Mouse (Mus musculus) kidney, adult 18-20 months (tissue): ENCODE results near the gene Scly.

Experiments used
- DNase-seq: peaks from one replicate; pipeline ENCODE4 v3.0.0; 2021

Scly gene

DNA sequence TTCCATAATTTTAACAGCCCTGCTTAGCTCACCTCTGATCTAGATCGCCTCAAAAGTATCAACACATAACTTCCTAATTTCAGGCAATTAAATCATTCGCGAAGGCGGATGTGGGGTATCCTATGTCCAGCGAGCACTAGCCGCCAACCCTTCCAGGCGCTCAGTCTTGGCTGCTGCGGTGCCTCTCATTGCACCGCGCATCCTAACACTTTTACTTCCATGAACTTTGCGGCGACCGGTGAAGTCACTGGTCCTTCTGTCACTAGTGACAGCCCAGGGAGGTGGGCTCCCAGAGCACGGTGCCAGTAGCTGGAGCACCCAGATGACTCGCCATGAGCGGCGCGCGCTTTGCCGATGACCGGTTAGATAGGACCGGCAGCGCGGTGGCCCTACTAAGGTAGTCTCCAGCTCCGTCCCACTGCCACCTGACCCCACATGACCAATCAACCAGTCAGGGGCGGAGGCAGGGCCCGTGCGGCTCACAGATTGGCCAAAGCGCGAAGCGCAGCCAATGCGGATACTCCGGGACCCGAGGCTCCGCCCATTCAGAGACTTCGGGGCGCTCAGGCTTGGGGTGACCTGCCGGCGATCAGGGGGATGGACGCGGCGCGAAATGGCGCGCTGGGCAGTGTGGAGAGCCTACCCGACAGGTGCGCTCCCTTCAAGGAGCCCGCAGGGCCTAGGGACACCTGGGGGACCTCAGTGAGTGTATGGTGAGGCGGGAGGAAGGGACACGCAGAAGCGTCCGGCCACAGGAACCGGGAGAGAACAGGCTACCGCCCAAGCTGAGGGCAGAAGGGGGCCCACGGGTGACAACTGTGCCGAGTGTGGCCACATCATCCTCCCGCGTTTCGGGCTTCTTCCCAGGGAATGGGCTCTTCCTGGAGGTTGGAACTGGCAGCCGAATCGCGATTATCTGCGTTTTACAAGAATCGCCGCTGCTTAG is at the start of gene Scly:
TSS of gene Scly (plus strand) at position 540 of the 946 bp plus-strand sequence.
- DNase-seq = peak; percentile 97

GRCm38 (mm10) chr1:91248970-91249369 is 49.2 kb upstream of the Scly start:
- no peak for DNase-seq

DNA sequence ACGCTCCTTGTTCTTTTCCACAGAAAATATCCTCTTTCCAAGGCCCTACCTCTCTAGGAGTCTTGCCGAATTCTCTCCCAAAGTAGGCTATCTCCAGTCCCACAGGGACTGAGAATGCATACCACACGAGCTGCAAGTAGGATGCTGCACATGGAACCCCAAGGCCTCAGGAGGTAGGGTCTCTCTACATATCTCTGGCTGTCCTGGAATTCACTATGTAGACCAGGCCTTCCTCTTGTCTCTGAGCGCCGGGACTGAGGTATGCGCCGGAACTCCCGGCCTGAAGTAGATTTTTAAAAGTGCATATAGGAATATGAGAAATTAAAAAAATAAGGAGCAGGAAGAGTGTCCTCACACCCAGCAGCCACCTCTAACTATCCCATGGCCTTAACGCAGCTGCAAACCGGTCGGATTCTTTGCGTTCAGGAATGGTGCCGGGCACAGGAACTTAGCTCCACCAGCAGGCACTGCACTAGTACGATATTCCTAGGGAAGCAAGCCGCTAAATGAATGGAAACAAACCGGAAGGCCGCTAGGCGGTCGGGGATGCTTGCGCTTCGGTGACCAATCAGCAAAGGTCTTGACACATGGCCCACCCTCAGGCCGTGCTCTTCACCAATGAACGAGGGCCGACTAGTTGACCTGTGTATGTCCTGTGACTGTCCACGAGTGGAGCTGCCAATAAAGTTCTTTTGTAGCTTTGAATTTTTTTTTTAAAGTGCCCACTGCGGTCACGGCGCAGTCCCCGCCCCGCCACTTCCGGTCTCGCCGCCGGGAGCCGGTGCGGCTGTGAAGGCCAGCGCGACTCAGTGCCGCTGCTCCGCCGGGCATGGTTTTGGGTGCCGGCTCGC is 48.3 kb upstream of the Scly start, which contains the start of gene Ube2f:
TSS of gene Ube2f (plus strand) at position 741 of the 851 bp plus-strand sequence.
- DNase-seq = peak; percentile 92

- no peak for DNase-seq
These were observed 47.6 kb upstream of the Scly start for GRCm38 (mm10) chr1:91250415-91251147.

GRCm38 (mm10) chr1:91251148-91251650 is 46.9 kb upstream of the Scly start:
- peak; percentile 18 for DNase-seq

DNA sequence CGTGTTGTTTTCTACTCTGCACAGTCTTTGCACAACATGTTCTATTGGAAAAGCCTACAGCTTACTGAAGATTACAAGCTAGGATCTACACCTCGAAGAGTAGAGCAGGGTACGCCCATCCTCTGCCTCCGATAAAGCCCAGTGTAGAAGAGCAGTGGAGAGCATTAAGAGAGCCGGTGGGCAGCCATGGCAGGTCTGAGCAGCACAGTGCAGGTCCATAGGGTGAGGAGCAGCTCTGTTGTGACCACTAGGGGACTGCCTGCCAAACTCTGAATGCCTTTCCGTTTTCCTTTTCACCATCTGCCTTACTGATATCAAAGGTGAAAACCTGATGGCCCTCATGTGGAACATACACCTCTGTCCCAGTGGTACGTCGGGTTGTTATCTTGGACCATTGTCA is 46.2 kb upstream of the Scly start:
- peak; percentile 12 for DNase-seq

DNA sequence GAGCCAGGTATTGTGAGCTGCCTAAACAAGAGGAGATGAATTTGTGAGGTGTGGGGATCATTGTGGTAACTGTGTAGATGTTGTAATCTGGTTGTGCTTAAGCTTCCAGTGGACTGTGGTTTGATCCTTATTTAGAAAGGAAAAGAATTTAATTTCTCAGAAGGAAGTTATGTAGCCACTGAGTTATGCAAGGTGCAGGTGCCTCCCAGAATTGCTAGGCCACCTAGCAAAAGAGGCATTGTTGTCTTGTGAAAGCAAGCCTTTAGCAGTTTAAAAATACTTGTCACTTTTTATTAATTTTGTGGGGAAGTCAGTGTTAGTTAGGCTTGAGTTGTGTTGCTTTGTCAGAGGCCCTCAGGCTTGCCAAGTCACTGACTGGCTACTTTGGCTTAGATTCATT is 40.2 kb upstream of the Scly start:
- DNase-seq = no peak

DNA sequence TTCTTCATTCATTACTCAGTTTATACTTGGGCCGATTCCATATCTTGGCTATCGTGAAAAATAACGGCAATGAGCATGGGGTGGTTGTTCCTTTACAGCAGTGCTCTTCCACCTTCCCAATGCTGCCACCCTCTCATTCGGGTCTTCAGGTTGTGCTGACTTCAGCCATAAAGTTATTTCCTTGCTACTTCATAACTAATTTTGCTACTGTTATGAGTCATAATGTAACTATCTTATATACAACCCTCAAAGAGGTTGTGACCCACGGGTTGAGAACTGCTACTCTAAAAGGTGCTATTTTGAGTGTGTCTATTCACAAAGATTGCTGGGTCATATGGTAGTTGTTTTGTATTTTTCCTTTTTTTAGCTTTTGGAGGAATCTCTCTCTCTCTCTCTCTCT is 38.3 kb upstream of the Scly start:
- DNase-seq = no peak

DNA sequence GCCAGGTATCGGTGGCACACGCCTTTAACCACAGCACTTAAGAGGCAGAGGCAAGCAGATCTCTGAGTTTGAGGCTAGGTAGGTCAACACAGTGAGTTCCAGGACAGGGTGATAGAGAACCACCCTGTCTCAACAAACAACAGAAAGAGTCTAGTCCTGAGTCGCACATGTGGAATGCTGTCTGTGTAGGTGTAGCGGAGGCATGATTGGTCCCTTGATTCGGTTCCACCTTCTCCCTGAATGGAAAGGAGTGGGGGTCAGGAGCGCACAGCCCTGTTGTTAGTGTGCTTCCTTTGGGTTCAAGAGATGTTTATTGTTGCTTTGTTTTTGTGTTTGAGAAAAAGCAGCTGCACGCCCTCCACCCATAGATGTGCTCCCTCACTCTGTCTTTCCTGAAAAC is 35.6 kb upstream of the Scly start:
- no peak for DNase-seq

DNA sequence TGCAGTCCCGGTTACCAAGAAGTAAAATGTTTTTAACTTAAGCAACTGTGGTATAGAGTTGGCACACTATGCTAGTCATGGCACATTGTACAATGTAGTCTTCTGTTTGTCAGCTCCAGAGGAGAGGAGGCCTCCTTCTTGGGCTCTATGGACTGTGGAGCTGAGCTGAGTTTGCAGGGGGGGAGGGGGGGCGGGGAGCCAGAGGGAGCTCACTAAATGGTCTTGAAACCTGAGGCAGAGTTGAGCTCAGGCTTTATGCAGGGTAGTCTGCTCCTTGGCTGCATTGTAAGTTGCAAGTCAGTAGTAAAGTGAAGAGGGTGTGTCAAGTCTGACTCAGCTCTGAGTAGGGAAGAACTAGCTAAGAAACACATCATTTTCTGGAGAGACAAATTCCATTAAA is 25.9 kb upstream of the Scly start:
- DNase-seq = no peak

- no peak for DNase-seq
These were observed 21.6 kb upstream of the Scly start for GRCm38 (mm10) chr1:91276581-91276980.

- no peak for DNase-seq
These were observed 20.7 kb upstream of the Scly start for GRCm38 (mm10) chr1:91277480-91277879.

GRCm38 (mm10) chr1:91278410-91279119 is 19.6 kb upstream of the Scly start:
- no peak for DNase-seq

GRCm38 (mm10) chr1:91279126-91279525 is 19.0 kb upstream of the Scly start:
- DNase-seq = no peak

DNA sequence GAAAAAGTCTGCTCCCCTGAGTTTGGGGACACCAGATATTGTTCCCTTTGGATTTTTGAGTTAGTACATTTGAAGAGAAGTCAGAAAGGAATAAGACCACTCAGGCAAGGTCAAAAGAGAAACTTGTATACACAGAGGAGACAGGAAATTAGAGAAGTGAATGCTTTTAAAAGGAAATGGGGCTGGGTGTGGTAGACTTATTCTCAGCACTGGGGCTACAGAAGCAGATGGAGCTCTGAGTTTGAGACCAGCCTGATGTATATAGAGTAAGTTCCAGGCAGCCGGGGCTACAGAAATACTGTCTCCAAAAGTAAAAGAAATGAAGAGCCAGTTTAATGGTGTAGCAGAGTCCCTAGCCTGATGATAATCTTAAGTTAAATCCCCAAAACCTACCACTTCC is 15.6 kb upstream of the Scly start:
- DNase-seq = no peak

DNA sequence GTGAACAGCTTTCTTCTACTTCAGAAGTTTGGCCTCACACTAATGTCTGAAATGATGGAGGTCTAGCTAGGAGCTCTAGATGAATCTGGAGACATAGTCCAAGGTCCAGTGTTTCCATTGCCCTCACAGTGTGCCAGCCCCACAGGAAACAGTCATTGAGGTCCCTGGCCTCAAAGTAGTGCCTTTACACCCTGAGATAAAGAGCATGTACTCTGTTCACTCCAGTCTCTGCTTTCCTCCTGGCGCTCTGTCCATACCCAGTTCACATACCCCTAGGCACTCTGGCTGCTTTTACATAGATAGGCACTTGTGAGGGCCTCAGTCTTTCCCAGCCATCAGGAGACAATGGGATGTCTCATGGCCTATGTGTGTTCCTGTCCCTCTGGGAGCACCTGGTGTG is 8.8 kb upstream of the Scly start:
- no peak for DNase-seq

- DNase-seq = peak; percentile 42
These were observed 5.9 kb upstream of the Scly start for GRCm38 (mm10) chr1:91292101-91292825.

DNA sequence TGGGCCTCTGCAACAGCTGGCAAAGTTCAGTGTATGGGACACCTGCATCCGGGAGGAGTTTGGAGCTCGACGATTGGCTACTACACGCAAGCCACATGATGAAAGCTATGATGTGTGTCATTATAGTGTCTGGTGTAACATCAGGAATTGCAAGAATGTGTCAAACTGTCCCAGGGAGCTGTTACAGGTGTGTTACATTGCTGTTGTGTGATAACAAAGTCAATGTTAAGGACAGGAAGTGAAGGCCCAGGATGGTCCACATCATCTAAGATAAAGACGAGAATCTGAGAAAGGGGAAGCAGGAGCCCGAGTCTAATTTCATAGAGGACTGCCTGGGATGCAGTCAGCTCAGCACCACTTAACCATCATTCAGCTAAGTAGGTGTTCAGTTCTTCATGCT is 2.6 kb upstream of the Scly start:
- DNase-seq = no peak

DNA sequence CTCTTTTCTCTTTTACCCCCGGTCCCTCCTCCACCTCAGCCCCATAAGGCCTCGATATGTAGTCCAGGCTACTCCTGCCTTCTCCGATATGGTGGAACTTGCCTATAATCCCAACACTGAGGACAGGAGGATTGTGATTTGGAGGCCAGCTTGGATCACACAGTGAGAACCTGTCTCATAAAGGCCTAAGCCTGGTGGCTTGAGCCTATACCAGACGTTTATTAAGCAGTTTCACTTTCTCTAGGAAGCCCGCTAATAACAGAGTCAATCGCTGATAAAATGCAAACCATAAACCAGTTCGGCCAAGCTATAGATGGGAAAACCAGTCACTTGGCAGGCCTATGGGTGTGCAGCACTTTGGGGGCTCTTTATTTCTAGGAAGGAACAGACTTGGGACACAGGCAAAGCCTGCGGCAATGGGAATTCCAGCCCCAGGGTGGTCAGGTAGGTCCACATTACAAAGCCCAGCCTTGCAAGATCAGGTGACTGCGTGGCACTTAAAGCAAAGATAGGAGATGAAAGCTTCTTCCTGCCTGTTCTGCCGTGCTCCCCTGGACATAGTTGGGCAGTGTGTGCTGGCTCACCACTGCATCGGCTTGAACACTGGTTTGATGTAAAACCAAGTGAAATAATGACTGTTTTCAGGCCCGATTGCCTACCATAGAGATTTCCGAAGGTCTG is 1.0 kb downstream of the Scly start:
- DNase-seq = peak; percentile 40

GRCm38 (mm10) chr1:91299707-91300426 is 1.7 kb downstream of the Scly start:
- DNase-seq = peak; percentile 62
